Mouse (Mus musculus): Measurements from ENCODE around the gene Lin28a.

GRCm38 (mm10) chr4:133962566-133962965 is 56.1 kb downstream of the Lin28a start:
- TF ChIP-seq USF1 (IDR thresholded peaks at IDR 0.05; ENCODE audit: low read depth) (no peak), TCF12 (IDR thresholded peaks at IDR 0.05; ENCODE audit: insufficient read depth, poor library complexity, severe bottlenecking) (no peak), MYOD1 (IDR thresholded peaks at IDR 0.05; ENCODE audit: control insufficient read depth in 1 of 3, insufficient read length in 2 of 3, low read depth in 2 of 3) (no peak), REST (IDR thresholded peaks at IDR 0.05; ENCODE audit: insufficient read depth, insufficient read length) (no peak), POLR2A (IDR thresholded peaks at IDR 0.05; ENCODE audit: insufficient read length, low read depth) (no peak), SRF (IDR thresholded peaks at IDR 0.05; ENCODE audit: control insufficient read depth, insufficient read length, low read depth) (no peak), TCF3 (IDR thresholded peaks at IDR 0.05; ENCODE audit: insufficient read length, low read depth) (no peak)

Data from myocyte (in vitro differentiated cells).